Mouse (Mus musculus): ENCODE data around the gene Olfr222. TPM values are rescaled to one million over a fixed set of nuclear protein-coding genes. Genes with fewer than 3 reads are reported as not detected.
"Not testable (repeated sequence)": the region's sequence is repeated elsewhere in the genome, so short reads cannot be mapped to it uniquely, and the experiment has no call there.

Olfr222 gene
- not detected in 2 replicates for polyA plus RNA-seq (2016; fragmentation: Nextera tagmentation; extraction: Ambion mirVana)

DNA sequence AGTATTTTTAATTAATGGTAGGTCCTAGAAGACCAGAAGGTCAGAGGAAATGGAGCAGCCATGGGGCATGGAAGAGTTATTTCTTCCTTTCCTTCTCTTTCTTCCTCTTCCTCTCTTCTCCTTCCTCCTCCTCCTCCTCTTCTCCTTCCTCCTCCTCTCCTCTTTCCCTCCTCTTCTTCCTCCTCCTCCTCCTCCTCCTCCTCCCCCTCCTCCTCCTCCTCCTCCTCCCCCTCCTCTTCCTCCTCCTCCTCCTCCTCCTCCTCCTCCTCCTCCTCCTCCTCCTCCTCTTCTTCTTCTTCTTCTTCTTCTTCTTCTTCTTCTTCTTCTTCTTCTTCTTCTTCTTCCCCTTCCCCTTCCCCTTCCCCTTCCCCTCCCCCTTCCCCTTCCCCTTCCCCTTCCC, at the start of gene Olfr222:
TSS of gene Olfr222 (minus strand) at position 101 of the 400 bp plus-strand sequence.
- not testable (repeated sequence) for H3K9me3 ChIP-seq; H3K4me1 ChIP-seq; H3K36me3 ChIP-seq; DNase-seq (ENCODE audit: low spot score); H3K4me3 ChIP-seq; H3K27ac ChIP-seq
- H3K27me3 ChIP-seq (ENCODE audit: insufficient read depth, poor library complexity, severe bottlenecking), result peaks cover 28% of the 10 kb centered on the region

DNA sequence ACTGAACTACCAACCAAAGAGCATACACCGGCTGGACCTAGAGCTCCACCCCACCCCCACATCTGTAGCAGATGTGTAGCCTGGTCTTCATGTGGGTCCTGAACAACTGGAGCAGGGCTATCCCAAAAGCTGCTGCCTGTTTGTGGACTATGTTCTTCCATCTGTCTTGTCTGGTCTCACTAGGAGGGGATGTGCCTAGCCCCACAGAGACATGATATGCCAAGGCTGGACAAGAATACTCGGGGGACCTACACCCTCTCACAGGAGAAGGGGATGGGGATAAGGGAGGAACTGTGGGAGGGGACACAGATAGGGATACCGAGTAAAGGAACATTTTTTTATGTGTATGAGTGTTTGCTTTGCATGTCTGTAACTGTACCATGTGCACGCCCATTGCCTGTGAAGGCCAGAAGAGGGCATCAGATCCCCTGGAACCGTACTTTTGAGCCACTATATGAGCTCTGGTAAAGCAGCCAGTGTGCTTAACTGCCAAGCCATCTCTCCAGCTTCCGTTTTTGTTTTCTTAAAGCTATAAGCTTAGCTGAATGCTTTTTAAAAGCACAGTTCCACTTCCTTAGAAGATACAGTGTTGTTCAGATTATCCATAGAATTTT, 48.1 kb upstream of the Olfr222 start:
- no peak for DNase-seq (ENCODE audit: low spot score)
- WGBS, result 30% methylated on average over 6 of the region's 6 CpGs
- Histone ChIP-seq H3K27ac (no peak overlapping the region), H3K9me3 (no peaks in the 10 kb centered on the region), H3K36me3 (no peaks in the 10 kb centered on the region), H3K4me3 (no peak overlapping the region), H3K4me1 (no peaks in the 10 kb centered on the region), H3K27me3 (ENCODE audit: insufficient read depth, poor library complexity, severe bottlenecking) (0 out of 2 replicates have a peak, but pooled peaks cover 4% of the 10 kb centered on the region)

DNA sequence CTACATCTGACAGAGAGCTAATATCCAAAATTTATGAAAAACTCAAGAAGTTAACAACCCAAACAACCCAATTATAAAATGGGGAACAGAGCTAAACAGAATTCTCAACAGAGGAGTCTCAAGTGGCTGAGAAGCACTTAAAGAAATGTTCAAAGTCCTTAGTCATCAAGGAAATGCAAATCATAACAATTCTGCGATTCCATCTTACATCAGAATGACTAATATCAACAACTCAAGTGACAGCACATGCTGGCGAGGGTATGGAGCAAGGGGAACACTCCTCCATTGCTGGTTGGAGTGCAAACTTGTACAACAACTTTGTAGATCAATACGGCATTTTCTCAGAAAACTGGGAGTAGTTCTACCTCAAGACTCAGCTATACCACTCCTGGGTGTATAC, 46.2 kb upstream of the Olfr222 start:
- H3K27me3 ChIP-seq (ENCODE audit: insufficient read depth, poor library complexity, severe bottlenecking), result 0 out of 2 replicates have a peak, but pooled peaks cover 4% of the 10 kb centered on the region
- no peaks in the 10 kb centered on the region for H3K36me3 ChIP-seq
- no peak for DNase-seq (ENCODE audit: low spot score)
- no peaks in the 10 kb centered on the region for H3K9me3 ChIP-seq
- H3K27ac ChIP-seq, result no peak overlapping the region
- no peaks in the 10 kb centered on the region for H3K4me1 ChIP-seq
- no peak overlapping the region for H3K4me3 ChIP-seq
- 74% methylated on average over 3 of the region's 3 CpGs for WGBS

DNA sequence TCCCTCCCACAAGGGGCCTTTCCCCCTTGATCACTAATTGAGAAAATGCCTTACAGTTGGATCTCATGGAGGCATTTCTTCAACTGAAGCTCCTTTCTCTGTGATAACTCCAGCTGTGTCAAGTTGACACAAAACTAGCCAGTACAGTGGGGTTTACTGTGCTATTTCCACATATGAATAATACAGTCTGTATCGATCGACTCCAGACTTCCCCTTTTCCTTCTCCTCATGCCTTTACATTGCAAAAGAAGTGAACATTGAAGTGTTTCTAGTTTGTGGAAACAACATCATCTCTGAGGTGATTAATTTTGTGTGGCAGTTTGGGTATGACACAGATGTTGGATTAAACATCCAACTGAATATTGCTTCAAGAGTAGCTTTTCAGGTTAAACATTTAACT, 41.0 kb upstream of the Olfr222 start:
- not testable (repeated sequence) for H3K9me3 ChIP-seq; H3K36me3 ChIP-seq; H3K4me3 ChIP-seq; H3K4me1 ChIP-seq; DNase-seq (ENCODE audit: low spot score); H3K27ac ChIP-seq; H3K27me3 ChIP-seq (ENCODE audit: insufficient read depth, poor library complexity, severe bottlenecking)
- 91% methylated on average over 2 of the region's 2 CpGs for WGBS

DNA sequence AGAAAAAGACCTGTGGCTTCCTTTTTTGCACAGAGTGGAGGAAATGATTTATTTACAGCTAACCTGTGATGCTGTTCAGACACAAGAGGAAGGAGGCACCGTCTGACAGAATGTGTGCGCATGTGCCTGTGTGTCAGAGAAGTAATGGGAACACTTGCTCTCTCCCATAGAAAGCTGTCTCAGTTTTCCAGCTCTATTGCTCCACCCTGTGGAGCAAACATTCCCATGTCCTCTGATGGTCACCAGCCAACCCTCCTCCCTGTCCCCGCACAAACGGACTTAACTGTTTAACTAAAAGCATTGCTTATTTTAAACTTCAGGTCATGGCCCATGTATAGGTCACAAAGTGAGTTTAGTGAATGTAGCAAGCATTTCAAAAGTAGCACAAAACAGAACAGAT, 38.1 kb upstream of the Olfr222 start:
- no peaks in the 10 kb centered on the region for H3K27me3 ChIP-seq (ENCODE audit: insufficient read depth, poor library complexity, severe bottlenecking)
- no peak for DNase-seq (ENCODE audit: low spot score)
- H3K4me1 ChIP-seq, result no peaks in the 10 kb centered on the region
- H3K9me3 ChIP-seq, result no peaks in the 10 kb centered on the region
- H3K4me3 ChIP-seq, result no peak overlapping the region
- no peaks in the 10 kb centered on the region for H3K36me3 ChIP-seq
- 49% methylated on average over 4 of the region's 4 CpGs for WGBS
- no peak overlapping the region for H3K27ac ChIP-seq

DNA sequence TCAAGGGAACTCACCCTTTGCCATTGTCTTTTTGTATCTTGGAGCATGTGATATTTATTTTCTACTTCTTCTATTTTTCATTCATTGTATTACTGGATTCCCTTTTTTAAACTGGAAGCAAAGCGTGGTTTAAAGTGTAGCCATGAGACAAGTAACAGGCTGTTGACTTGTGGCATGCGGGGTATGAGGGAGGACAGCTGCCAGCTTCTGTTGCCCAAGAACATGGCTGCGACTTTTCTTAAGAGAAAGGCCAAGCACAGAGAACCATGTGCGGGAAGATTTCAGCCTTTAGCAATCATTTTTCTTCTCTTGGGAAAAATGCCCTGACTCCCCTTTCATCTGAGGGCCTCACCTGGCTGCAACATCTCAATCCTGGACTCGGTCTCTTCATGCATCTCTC, 35.6 kb upstream of the Olfr222 start:
- no peaks in the 10 kb centered on the region for H3K4me1 ChIP-seq
- H3K4me3 ChIP-seq, result no peak overlapping the region
- H3K27ac ChIP-seq, result no peak overlapping the region
- WGBS, result 72% methylated on average over 5 of the region's 5 CpGs
- DNase-seq (ENCODE audit: low spot score), result no peak
- H3K9me3 ChIP-seq, result no peaks in the 10 kb centered on the region
- H3K27me3 ChIP-seq (ENCODE audit: insufficient read depth, poor library complexity, severe bottlenecking), result no peaks in the 10 kb centered on the region
- no peaks in the 10 kb centered on the region for H3K36me3 ChIP-seq

DNA sequence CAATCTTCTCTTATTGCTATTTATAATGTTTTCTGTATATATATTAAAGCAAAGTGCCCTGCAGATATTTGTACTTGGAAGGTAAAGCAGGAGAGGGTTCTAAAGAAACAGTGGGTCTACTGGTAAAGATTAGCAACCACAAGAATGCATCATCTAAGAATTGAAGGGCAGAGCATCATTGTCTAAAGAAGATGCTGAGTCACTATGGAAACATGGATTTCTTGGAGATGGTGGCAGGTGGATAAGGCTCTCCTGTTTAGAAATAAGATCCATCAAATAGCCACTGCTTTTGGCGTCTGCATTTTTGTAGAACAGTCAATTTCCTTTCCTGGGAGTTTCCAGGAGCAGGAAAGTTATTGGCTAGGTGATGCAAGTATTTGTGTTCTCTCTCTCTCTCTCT, 26.3 kb upstream of the Olfr222 start:
- Histone ChIP-seq H3K27me3 (ENCODE audit: insufficient read depth, poor library complexity, severe bottlenecking) (no peaks in the 10 kb centered on the region), H3K36me3 (no peaks in the 10 kb centered on the region), H3K4me3 (no peak overlapping the region), H3K9me3 (no peaks in the 10 kb centered on the region), H3K4me1 (no peaks in the 10 kb centered on the region), H3K27ac (no peak overlapping the region)
- WGBS, result 61% methylated on average over 1 of the region's 1 CpGs
- no peak for DNase-seq (ENCODE audit: low spot score)

DNA sequence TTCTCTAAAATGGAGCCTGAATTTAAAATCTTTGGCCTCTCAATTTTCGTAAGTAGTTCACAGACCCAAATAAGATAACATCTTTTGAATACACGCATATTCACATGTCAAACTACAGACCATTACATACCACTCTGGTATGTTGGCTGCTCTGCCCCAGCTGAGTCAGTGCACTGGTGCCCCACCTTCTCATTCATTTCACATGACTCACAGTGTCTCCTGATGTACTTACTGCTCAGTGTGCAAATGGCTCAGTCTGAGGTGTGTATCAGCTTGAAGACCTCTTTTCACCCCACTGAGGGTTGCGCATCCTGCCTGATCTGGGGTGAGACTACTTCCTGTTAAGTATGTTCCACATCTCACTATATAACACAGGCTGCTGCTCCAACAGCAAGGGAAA, 24.8 kb upstream of the Olfr222 start:
- Histone ChIP-seq H3K27me3 (ENCODE audit: insufficient read depth, poor library complexity, severe bottlenecking) (no peaks in the 10 kb centered on the region), H3K4me1 (no peaks in the 10 kb centered on the region), H3K36me3 (no peaks in the 10 kb centered on the region), H3K27ac (no peak overlapping the region), H3K9me3 (no peaks in the 10 kb centered on the region), H3K4me3 (no peak overlapping the region)
- DNase-seq (ENCODE audit: low spot score), result no peak
- 78% methylated on average over 3 of the region's 3 CpGs for WGBS

DNA sequence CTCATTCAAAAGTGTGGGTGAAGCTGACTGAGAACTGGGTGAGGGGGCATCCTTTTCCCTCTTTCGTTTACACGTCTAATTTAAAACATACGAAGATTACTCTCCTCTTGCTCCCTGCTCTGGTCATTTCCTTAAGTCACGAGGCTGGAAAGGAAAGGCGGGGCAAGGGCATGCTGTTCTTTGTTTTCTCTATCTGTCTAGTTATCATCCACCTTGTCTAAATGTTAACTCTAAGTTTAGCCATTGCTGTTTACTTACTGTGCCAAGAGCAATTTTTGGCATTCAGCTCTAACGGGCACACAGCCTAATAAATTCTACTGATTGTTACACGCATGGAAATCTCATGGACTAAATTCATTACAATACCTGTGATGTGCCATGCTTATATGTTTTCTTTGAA, 23.2 kb upstream of the Olfr222 start:
- no peak for DNase-seq (ENCODE audit: low spot score)
- Histone ChIP-seq H3K4me1 (no peaks in the 10 kb centered on the region), H3K4me3 (no peak overlapping the region), H3K27ac (no peak overlapping the region), H3K36me3 (no peaks in the 10 kb centered on the region), H3K27me3 (ENCODE audit: insufficient read depth, poor library complexity, severe bottlenecking) (peaks cover 7% of the 10 kb centered on the region; the same call in 1 of the 2 replicates), H3K9me3 (no peaks in the 10 kb centered on the region)
- 70% methylated on average over 7 of the region's 7 CpGs for WGBS

DNA sequence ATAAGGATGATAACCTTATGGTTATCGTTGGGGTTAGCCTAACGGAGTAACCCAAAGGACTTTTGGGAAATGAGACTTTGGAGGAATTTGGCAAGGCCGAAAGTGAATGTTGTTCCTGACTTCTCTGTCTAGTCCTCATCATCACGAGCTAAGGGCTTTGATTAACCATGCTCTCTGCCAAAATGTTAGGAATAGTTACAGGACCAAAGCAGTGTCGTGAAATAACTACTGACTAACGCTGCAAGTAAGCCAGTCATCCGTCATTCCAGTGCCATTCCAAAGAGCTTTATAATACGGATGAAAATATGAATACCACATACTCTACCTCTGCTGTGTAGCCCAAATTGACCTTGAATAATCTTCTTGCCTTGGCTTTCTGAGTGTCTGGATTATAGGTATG, 20.9 kb upstream of the Olfr222 start:
- no peaks in the 10 kb centered on the region for H3K9me3 ChIP-seq
- H3K27me3 ChIP-seq (ENCODE audit: insufficient read depth, poor library complexity, severe bottlenecking), result peaks cover 7% of the 10 kb centered on the region; the same call in 1 of the 2 replicates
- no peaks in the 10 kb centered on the region for H3K4me1 ChIP-seq
- WGBS, result 84% methylated on average over 8 of the region's 8 CpGs
- no peak overlapping the region for H3K4me3 ChIP-seq
- no peak for DNase-seq (ENCODE audit: low spot score)
- H3K27ac ChIP-seq, result no peak overlapping the region
- H3K36me3 ChIP-seq, result no peaks in the 10 kb centered on the region

DNA sequence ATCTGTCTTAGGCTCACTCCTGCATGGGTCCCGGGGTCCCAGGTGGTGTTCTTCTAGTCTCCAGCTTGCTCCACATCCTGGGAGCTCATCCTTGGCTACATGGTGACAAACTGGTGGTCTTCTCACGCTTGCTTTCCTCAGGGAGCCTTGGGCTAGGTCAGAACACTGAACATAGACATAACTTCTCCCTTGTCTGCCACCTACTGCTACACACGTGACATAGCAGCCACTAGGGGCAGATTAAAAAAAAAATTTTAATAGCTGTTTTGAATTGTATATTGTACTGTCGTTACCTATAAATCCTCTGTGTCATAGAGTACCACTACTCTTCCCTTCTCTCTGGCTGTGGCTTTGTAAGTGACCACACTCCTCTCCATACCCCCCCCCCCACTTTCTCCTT, 20.1 kb upstream of the Olfr222 start:
- H3K27me3 ChIP-seq (ENCODE audit: insufficient read depth, poor library complexity, severe bottlenecking), result peaks cover 7% of the 10 kb centered on the region; the same call in 1 of the 2 replicates
- no peaks in the 10 kb centered on the region for H3K9me3 ChIP-seq
- DNase-seq (ENCODE audit: low spot score), result no peak
- H3K4me1 ChIP-seq, result no peaks in the 10 kb centered on the region
- H3K36me3 ChIP-seq, result no peaks in the 10 kb centered on the region
- no peak overlapping the region for H3K27ac ChIP-seq
- 39% methylated on average over 4 of the region's 4 CpGs for WGBS
- no peak overlapping the region for H3K4me3 ChIP-seq

DNA sequence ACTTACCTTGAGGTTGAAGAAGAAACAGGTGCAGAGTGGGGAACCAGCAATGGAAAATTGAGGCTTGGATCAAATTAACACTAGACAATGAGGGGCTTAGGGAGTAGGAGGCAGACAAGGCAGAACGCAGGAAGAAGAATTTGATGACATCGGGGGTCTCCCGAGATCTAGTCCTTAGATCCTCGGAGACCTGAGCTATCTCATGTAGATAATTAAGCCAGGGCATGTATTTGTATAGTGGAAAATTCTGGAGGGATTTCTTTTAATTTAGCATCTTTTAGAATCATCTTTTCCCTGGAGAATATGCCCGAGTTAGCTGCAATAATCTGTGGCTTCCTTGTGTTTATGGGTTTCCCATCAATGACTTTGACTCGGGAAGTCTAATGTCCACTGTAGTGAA, 17.2 kb upstream of the Olfr222 start, which contains the start of gene Olfr223:
TSS of gene Olfr223 (minus strand) at position 101 of the 400 bp plus-strand sequence.
- no peak for DNase-seq (ENCODE audit: low spot score)
- WGBS, result 84% methylated on average over 6 of the region's 6 CpGs
- no peak within 1 kb of the TSS for H3K27ac ChIP-seq
- no peaks in the 10 kb centered on the region for H3K9me3 ChIP-seq
- H3K27me3 ChIP-seq (ENCODE audit: insufficient read depth, poor library complexity, severe bottlenecking), result peaks cover 7% of the 10 kb centered on the region; the same call in 1 of the 2 replicates
- H3K36me3 ChIP-seq, result no peaks in the 10 kb centered on the region
- no peaks in the 10 kb centered on the region for H3K4me1 ChIP-seq
- no peak within 1 kb of the TSS for H3K4me3 ChIP-seq

DNA sequence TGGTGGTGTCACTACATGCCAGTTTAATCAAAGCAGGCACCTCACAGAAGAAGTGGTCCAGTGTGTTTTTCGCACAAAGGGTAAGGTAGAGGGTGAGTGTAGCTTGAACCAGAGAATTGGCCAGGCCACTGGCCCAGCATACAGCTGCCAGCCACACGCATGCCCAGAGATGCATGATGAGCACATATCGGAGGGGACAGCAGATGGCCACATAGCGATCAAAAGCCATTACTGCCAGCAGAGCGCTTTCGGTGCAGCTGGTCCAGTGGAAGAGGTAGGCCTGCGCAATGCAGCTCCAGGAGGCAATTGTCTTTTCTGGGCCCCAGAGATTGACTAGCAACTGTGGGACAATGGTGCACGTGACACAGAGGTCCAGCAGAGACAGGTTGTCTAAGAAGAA, 13.5 kb upstream of the Olfr222 start:
- H3K27me3 ChIP-seq (ENCODE audit: insufficient read depth, poor library complexity, severe bottlenecking), result no peaks in the 10 kb centered on the region
- 89% methylated on average over 8 of the region's 8 CpGs for WGBS
- DNase-seq (ENCODE audit: low spot score), result no peak
- no peaks in the 10 kb centered on the region for H3K36me3 ChIP-seq
- no peak overlapping the region for H3K4me3 ChIP-seq
- no peaks in the 10 kb centered on the region for H3K9me3 ChIP-seq
- no peak overlapping the region for H3K27ac ChIP-seq
- H3K4me1 ChIP-seq, result no peaks in the 10 kb centered on the region

DNA sequence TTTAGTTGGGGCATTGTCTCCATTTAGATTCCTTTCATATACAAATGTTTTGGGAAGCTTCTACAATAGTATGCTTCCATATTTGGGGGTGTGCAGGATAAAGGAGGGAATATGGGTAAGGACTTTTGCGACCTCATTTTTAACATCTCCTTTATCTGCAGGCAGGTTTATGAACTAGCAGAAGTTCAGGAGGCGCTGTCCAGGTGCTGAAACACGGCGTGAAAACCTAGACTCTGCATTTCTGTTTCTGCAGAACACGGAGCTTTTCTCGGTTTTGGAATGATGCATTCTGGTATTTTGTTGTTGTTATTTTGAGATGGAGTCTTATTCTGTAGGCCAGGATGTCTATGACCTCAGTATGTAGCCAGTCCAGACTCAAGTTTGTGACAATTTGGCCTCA, 8.5 kb upstream of the Olfr222 start:
- no peaks in the 10 kb centered on the region for H3K4me1 ChIP-seq
- no peaks in the 10 kb centered on the region for H3K27me3 ChIP-seq (ENCODE audit: insufficient read depth, poor library complexity, severe bottlenecking)
- H3K4me3 ChIP-seq, result no peak overlapping the region
- no peak for DNase-seq (ENCODE audit: low spot score)
- H3K36me3 ChIP-seq, result no peaks in the 10 kb centered on the region
- H3K9me3 ChIP-seq, result no peaks in the 10 kb centered on the region
- 33% methylated on average over 6 of the region's 6 CpGs for WGBS
- no peak overlapping the region for H3K27ac ChIP-seq
